Mouse (Mus musculus) hindbrain, postnatal 0 days (tissue): ENCODE results near the gene Psmc3. TPM values are rescaled to one million over a fixed set of nuclear protein-coding genes. Genes with fewer than 3 reads are reported as not detected.
A peak's percentile ranks its signal among the peaks of the same experiment; 100 is the strongest.

Experiments used
- ATAC-seq: fragments of 200-750 bp; cut with Nextera tagmentation; 2 replicates; pipeline ENCODE4 v1.8.0; 2017; ENCODE audit warnings: mild to moderate bottlenecking, moderate TSS enrichment, moderate library complexity
- DNase-seq: peaks from one replicate; pipeline ENCODE4 v3.0.0-alpha.2; 2015; ENCODE audit warnings: low spot score
- H3K27ac ChIP-seq: fragments of 300-500 bp; sonication (generic); 2 replicates; pipeline ENCODE4 v1.5.1; 2014; ENCODE audit warnings: mild to moderate bottlenecking
- H3K27me3 ChIP-seq: fragments of 300-500 bp; sonication (generic); 2 replicates; pipeline ENCODE4 v1.6.1; 2014; ENCODE audit warnings: low read length, mixed read lengths; ENCODE audit not compliant: insufficient read depth
- H3K36me3 ChIP-seq: fragments of 300-500 bp; sonication (generic); 2 replicates; pipeline ENCODE4 v1.6.1; 2014; ENCODE audit warnings: low read length, mixed read lengths; ENCODE audit not compliant: insufficient read depth
- H3K4me1 ChIP-seq: fragments of 300-500 bp; sonication (generic); 2 replicates; pipeline ENCODE4 v1.6.1; 2014; ENCODE audit warnings: antibody characterized with exemption, low read length, mixed read lengths; ENCODE audit not compliant: insufficient read depth
- H3K4me2 ChIP-seq: fragments of 300-500 bp; sonication (generic); 2 replicates; pipeline ENCODE4 v1.6.1; 2014; ENCODE audit warnings: low read depth, mild to moderate bottlenecking, low read length, moderate library complexity, mixed read lengths
- H3K4me3 ChIP-seq: fragments of 300-500 bp; sonication (generic); 2 replicates; pipeline ENCODE4 v1.5.1; 2014; ENCODE audit warnings: low read length
- H3K9ac ChIP-seq: fragments of 300-500 bp; sonication (generic); replicated peaks from 2 replicates; pipeline ENCODE4 v1.6.1; 2014; ENCODE audit warnings: mild to moderate bottlenecking, low read length, moderate library complexity, mixed read lengths
- H3K9me3 ChIP-seq: fragments of 300-500 bp; sonication (generic); 2 replicates; pipeline ENCODE4 v1.6.1; 2016; ENCODE audit warnings: low read length, mixed read lengths
- CTCF ChIP-seq: IDR thresholded peaks from 2 replicates; pipeline ENCODE4 v1.5.1; 2016; ENCODE audit warnings: antibody characterized with exemption, control low read depth, low read depth
- WGBS: fragments of 180-500 bp; shearing (Covaris S2); extraction: QIAGEN DNeasy Blood & Tissue Kit; methylation state at CpG from one replicate; pipeline ENCODE4 v1.1.7; 2014; 5-methylcytosine and 5-hydroxymethylcytosine counted together
- polyA plus RNA-seq: library from polyadenylated mRNA; unstranded; fragments of >200 nt; fragmentation: Nextera tagmentation; extraction: Ambion mirVana; gene quantifications from 2 replicates; pipeline ENCODE4 v1.2.1, GENCODE M21; 2015
- total RNA-seq: library from RNA; depleted of rRNA; stranded (reverse); fragments of >200 nt; gene quantifications from 2 replicates; pipeline ENCODE4 v1.2.3, GENCODE M21; 2014

Gene Psmc3
- total and polyA plus RNA-seq, 2 experiments from 2014 or later = 160 to 249 TPM

DNA sequence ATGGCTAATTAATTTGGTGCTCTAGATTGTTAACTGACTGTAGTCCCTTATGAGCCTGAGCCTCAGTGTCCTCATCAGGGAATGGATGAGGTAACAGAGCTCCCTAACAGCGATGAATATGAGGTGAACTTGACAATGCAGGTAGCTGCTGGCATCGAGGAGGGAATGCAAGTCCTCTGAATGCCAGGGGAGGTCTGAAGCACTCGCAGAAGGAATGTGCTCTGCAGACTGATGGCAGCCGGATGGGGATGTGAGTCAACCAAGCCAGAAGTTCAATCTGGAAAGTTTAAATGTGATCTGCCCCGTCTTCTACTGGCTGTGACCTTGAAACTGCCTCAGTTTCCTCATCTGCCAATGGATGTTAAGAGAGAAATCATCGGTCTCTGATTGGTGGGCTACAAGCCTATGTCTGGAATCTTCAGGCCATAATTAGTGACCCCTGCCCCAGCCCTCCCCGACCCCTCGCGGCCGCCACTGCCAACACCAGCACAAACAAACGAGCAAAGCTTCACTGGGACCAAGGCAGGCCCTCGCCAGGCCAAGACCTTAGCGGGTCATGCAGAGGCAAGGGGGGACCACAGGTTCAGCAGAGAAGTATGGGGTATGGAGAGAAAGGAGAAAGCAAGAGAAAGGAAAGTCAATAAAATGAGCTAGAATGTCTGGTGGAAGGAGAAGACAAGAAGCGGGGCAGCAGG lies 15.6 kb downstream of the Psmc3 start:
- H3K9ac ChIP-seq = peak overlapping the region; percentile 72
- 0 out of 2 replicates have a peak, but pooled peaks have one; percentile 6 for TF ChIP-seq CTCF
- peaks cover 20% of the 10 kb centered on the region for H3K4me1 ChIP-seq
- H3K27me3 ChIP-seq = no peaks in the 10 kb centered on the region
- no peaks in the 10 kb centered on the region for H3K9me3 ChIP-seq
- H3K36me3 ChIP-seq = peaks cover 4% of the 10 kb centered on the region; the same call in 1 of the 2 replicates
- peak overlapping the region; percentile 67 for H3K4me2 ChIP-seq
- H3K4me3 ChIP-seq = peak overlapping the region; percentile 70
- DNase-seq (no peak), ATAC-seq (no peak)
- 12% methylated on average over 14 of the region's 14 CpGs for WGBS
- peak overlapping the region; percentile 83 for H3K27ac ChIP-seq

DNA sequence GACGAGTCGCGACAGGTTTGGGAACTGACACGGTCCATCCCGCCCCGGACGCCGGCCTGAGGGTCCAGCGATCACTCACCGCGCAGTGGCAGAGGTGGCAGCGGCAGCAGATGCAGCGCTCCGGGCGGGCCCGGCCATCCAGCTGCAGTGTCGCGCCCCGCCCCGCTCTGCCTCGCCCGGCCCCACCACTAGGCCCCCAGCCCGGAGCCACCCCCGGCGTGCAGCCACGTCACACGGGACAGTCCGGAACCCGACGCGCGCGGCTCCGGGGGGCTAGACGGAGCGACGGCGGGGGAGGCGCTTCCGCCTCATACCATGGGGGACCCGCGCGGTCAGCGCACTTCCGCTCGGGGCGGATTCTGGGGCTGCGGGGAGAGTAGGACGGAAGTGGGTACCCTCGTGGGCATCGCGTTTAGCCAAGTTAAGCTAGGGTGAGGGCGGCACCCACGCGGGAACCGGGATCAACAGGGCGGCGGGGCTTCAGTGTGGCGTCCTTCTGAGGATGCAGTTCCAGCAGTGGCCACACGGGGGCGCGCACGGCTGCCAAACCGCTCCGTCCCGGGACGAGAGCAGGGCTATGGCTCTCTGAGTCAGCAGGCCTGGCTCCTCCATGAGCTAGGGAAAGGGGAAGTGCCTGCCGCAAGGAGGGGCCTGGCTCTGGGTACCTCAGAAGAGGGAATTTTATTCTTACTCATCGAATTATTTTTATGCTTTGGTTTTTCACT lies 16.4 kb downstream of the Psmc3 start, which contains the start of gene Slc39a13:
Slc39a13 (minus strand) TSS at position 342 of the 725 bp plus-strand sequence.
- peak within 1 kb of the TSS; percentile 72 for H3K9ac ChIP-seq
- peak within 1 kb of the TSS; percentile 67 for H3K4me2 ChIP-seq
- under 1% methylated on average over 59 of the region's 69 CpGs for WGBS
- peaks cover 20% of the 10 kb centered on the region for H3K4me1 ChIP-seq
- TF ChIP-seq CTCF = peak; percentile 100
- peak within 1 kb of the TSS; percentile 70 for H3K4me3 ChIP-seq
- peak; percentile 97 for DNase-seq
- H3K27ac ChIP-seq = peak within 1 kb of the TSS; percentile 83
- ATAC-seq = peak; percentile 98
- H3K27me3 ChIP-seq = no peaks in the 10 kb centered on the region
- H3K36me3 ChIP-seq = no peaks in the 10 kb centered on the region; the same call in 1 of the 2 replicates
- H3K9me3 ChIP-seq = no peaks in the 10 kb centered on the region

DNA sequence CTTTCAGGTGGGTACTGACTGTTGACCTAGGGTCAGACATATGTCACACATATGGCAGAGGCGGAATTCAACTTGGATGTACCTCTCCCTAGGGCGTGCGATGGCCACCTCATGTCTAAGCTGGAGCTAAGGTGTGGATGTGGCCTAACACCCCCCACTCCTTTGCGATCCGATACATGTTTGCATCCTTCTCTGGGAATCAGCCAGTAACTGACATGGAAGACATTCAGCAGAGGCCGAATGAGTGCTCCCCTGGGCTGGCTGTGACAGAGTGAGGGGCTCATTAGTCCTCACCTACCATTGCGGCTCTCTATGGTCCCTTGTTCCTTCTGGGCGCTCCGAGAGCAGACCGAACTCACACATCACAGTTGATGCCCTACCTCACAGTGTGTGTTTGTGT lies 17.2 kb downstream of the Psmc3 start:
- peak overlapping the region; percentile 72 for H3K9ac ChIP-seq
- TF ChIP-seq CTCF = no peak
- H3K36me3 ChIP-seq = no peaks in the 10 kb centered on the region; the same call in 1 of the 2 replicates
- ATAC-seq (no peak), DNase-seq (no peak)
- WGBS = 83% methylated on average over 10 of the region's 10 CpGs
- no peaks in the 10 kb centered on the region for H3K27me3 ChIP-seq
- H3K4me2 ChIP-seq = peak overlapping the region; percentile 67
- peak overlapping the region; percentile 70 for H3K4me3 ChIP-seq
- H3K27ac ChIP-seq = peak overlapping the region; percentile 83
- H3K9me3 ChIP-seq = no peaks in the 10 kb centered on the region
- H3K4me1 ChIP-seq = peaks cover 20% of the 10 kb centered on the region

DNA sequence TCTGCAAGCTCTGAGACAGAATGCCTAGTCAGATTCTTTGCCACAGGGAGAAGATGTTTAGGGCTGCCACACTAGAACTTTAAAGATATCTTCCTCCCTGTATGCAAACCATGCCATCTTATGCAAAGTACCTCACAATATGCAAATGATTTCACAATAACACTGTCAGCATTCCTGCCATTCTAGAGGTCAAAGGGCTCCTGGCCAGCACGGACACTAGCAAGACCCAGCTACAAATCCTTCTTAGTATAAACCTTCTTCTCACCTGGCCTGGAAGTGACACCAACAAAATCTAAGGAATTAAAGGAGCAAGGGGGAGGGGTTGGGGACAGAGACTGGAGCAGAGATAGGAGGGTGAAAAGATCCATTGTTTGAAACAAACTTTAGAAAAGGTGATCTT lies 18.3 kb downstream of the Psmc3 start:
- no peaks in the 10 kb centered on the region for H3K9me3 ChIP-seq
- DNase-seq = no peak
- ATAC-seq = no peak
- WGBS = 41% methylated on average over 1 of the region's 1 CpGs
- H3K4me2 ChIP-seq = no peak overlapping the region
- no peak overlapping the region for H3K4me3 ChIP-seq
- no peaks in the 10 kb centered on the region; the same call in 1 of the 2 replicates for H3K36me3 ChIP-seq
- H3K27ac ChIP-seq = no peak overlapping the region
- peaks cover 20% of the 10 kb centered on the region for H3K4me1 ChIP-seq
- no peaks in the 10 kb centered on the region for H3K27me3 ChIP-seq
- no peak for TF ChIP-seq CTCF
- H3K9ac ChIP-seq = no peak overlapping the region

DNA sequence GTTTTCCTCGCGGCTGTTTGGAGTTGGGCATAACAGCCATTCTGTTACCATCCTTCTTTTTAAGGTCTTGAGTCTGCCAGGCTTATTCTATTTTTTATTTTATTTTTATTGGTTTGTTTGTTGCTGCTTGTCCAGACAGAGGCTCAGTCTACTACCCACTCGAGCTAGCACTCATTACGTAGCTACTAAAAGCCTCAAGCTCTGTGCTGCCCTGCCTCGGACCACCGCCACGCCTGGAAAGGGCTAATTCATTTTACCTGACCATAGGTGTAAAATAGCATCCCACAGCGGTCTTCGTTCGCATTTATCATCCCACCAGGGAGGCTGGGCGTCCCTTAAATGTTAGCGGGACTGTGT lies 24.1 kb downstream of the Psmc3 start:
- peak overlapping the region; percentile 91 for H3K4me2 ChIP-seq
- no peak for TF ChIP-seq CTCF
- 12% methylated on average over 12 of the region's 12 CpGs for WGBS
- H3K4me3 ChIP-seq = peak overlapping the region; percentile 49
- no peaks in the 10 kb centered on the region for H3K9me3 ChIP-seq
- no peaks in the 10 kb centered on the region for H3K36me3 ChIP-seq
- no peaks in the 10 kb centered on the region for H3K4me1 ChIP-seq
- 0 out of 2 replicates have a peak overlapping the region, but pooled peaks have one; percentile 32 for H3K27ac ChIP-seq
- DNase-seq = no peak
- no peak for ATAC-seq
- H3K27me3 ChIP-seq = no peaks in the 10 kb centered on the region
- peak overlapping the region; percentile 64 for H3K9ac ChIP-seq

DNA sequence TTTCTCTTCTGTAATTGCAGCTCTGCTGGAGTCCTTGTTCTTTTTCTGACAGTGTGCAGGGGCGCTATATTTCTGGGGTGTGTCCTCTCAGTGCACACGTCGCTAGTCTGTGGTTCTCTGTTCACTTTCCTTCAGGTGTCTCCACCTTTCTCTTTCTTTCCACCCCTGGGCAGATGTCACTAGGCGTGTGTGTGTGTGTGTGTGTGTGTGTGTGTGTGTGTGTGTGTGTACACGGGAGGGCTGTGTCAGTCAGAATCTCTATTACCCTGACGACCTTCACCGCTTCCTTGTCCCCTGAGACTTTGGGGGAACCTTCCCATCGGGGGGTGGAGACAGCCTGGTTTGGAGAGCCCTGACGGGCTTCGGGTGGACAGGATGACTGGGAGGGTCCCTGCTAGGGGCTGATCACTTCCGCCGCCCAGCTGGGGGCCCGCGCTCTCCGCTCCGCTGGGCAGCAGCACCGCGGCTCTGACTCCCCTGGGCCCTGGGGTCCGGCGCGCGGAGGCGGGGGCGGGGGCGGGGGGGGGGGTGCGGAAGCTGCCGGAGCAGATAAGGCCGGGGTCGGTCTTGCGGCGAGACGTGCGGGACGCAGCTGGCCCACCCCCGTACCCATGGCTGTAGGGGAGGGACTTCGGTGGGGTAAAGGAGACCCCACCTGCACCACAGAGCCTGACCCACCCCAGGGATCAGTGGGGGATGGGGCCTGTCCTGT lies 24.7 kb downstream of the Psmc3 start:
- peak overlapping the region; percentile 41 for H3K27ac ChIP-seq
- H3K4me2 ChIP-seq = peak overlapping the region; percentile 91
- DNase-seq (peak; percentile 39), ATAC-seq (peak; percentile 82)
- H3K4me3 ChIP-seq = peak overlapping the region; percentile 49
- no peak; the same call in 1 of the 2 replicates for TF ChIP-seq CTCF
- 0% methylated on average over 18 of the region's 36 CpGs for WGBS
- peak overlapping the region; percentile 64 for H3K9ac ChIP-seq
- H3K4me1 ChIP-seq = no peaks in the 10 kb centered on the region
- no peaks in the 10 kb centered on the region for H3K36me3 ChIP-seq
- H3K27me3 ChIP-seq = no peaks in the 10 kb centered on the region
- H3K9me3 ChIP-seq = no peaks in the 10 kb centered on the region
